Mouse (Mus musculus) layer of hippocampus, adult 18-20 months (tissue): ENCODE data around the gene Serpina3j. TPM values are rescaled to one million over a fixed set of nuclear protein-coding genes. Genes with fewer than 3 reads are reported as not detected.

Experiments
- total RNA-seq, 2 experiments: library from RNA; stranded (reverse); gene quantifications; 2 replicates each; pipeline ENCODE4 v1.2.3; 2021

Serpina3j gene
- total RNA-seq, 2 experiments from 2014 or later, result not detected

Other genes with a start within 250 kb of the Serpina3j start
- not detected for gene Serpina5, start 213.4 kb upstream of the Serpina3j start, total RNA-seq
- not detected for gene Serpina3a, start 201.8 kb upstream of the Serpina3j start, total RNA-seq
- not detected for gene Serpina3b, start 186.6 kb upstream of the Serpina3j start, total RNA-seq
- under 1 TPM; 0.20 to 0.37 TPM for gene Serpina3c, start 160.7 kb upstream of the Serpina3j start, total RNA-seq
- not detected for gene Serpina3f, start 100.0 kb upstream of the Serpina3j start, total RNA-seq
- 1 to 10 TPM; 2.7 to 3.5 TPM for gene Serpina3g, start 78.3 kb upstream of the Serpina3j start, total RNA-seq
- under 1 TPM; 0.79 to 0.84 TPM for gene Serpina3i, start 51.4 kb upstream of the Serpina3j start, total RNA-seq
- not detected for gene Serpina3k, start 23.9 kb downstream of the Serpina3j start, total RNA-seq
- under 1 TPM; 0.36 to 0.37 TPM for gene Serpina3m, start 23.9 kb downstream of the Serpina3j start, total RNA-seq
- gene Serpina3n, start 92.2 kb downstream of the Serpina3j start, total RNA-seq, result 10 to 100 TPM; 85.3 to 87.4 TPM
- gene Gsc, start 158.8 kb downstream of the Serpina3j start, total RNA-seq, result not detected